Mouse (Mus musculus): ENCODE data around the gene Cacnb1.

GRCm38 (mm10) chr11:98051611-98052128, 28.8 kb upstream of the Cacnb1 start:
- TF ChIP-seq POLR2A (IDR thresholded peaks at IDR 0.05; ENCODE audit: low read depth, low read length) = no peak
- no peak for TF ChIP-seq CTCF (IDR thresholded peaks at IDR 0.05; ENCODE audit: extremely low read depth, insufficient read length, insufficient replicate concordance, low read depth, low read length)

Measured in small intestine, adult 2 months (tissue).